Mouse (Mus musculus) T-helper 1 cell (primary cell): ENCODE measurements at regions not wholly inside any gene's neighbourhood (a gene's known extent, or its start where the extent isn't known, plus 50 kb on each side); places are given as distances from the start of the nearest gene placed in this dataset.

Source experiments
- in situ Hi-C: fragments of 300-600 bp; cut with MboI, MseI; formaldehyde crosslinking; loops from one replicate; pipeline ENCODE4 v1.15.1; 2025; ENCODE audit warnings: high pct_unique_total_duplicates

GRCm38 (mm10) chr8:36361818-36362217 is 596.2 kb downstream of the Gm19410 start:
- in situ Hi-C loops = loop anchor here (5.0 kb wide), 1 partner anchor 160 kb away; no protein-coding TSS in a partner anchor

- in situ Hi-C loops = loop anchor here (5.0 kb wide), 1 partner anchor 159 kb away; no protein-coding TSS in a partner anchor
These were observed 597.7 kb downstream of the Gm19410 start for GRCm38 (mm10) chr8:36363291-36363690.

GRCm38 (mm10) chr8:36364567-36365231 is 599.1 kb downstream of the Gm19410 start:
- in situ Hi-C loops = loop anchor here (5.0 kb wide), 1 partner anchor 158 kb away; no protein-coding TSS in a partner anchor

GRCm38 (mm10) chr8:36365945-36366344 is 600.4 kb downstream of the Gm19410 start:
- in situ Hi-C loops = no loop called here

GRCm38 (mm10) chr8:36376579-36377350 is 611.2 kb downstream of the Gm19410 start:
- in situ Hi-C loops = loop anchor here (10.0 kb wide), 1 partner anchor 698 kb away; no protein-coding TSS in a partner anchor

- in situ Hi-C loops = no loop called here
These were observed 598.9 kb upstream of the AI429214 start for GRCm38 (mm10) chr8:36394487-36394886.

- in situ Hi-C loops = no loop called here
These were observed 596.9 kb upstream of the AI429214 start for GRCm38 (mm10) chr8:36396493-36396892.

GRCm38 (mm10) chr8:36406706-36407105 is 586.7 kb upstream of the AI429214 start:
- in situ Hi-C loops = loop anchor here (10.0 kb wide), 1 partner anchor 868 kb away; no protein-coding TSS in a partner anchor
